Mouse (Mus musculus): ENCODE data around the gene Dennd1a. TPM values are rescaled to one million over a fixed set of nuclear protein-coding genes. Genes with fewer than 3 reads are reported as not detected.

Gene Dennd1a
- polyA plus RNA-seq, 1 experiment from 2014 or later = 16.4 TPM

DNA sequence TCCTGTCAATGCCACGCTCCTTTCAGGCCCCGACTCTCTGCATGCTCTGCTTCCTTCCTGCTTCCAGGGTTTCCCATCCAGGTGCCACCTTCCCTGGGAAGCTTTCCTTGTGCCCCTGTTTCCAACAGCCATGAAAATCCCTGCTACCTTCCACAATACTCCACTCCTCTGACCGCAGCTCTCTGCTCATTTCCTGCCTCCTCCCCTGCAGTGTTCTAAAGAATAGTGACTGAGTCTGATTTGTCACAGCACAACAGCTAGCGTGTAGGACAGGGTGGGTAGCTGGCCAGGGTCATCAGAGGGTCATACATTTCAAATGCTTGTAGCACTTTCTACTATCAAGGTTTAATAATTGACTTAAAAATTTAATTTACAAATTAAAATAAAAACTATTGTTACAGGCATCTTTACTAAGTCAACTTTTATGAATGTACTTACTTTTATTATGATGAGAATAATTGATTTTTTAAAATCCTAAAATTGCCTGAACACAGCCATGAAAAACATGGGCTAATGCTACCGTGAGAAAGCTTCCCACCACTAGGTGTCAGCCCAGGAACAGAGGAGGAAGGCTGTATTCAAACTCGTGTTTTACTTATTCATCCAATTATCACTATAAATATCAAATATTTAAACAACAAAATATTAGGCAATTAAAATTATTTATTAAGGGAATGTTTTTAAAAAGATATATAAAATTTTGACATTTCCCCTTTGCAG lies 361.6 kb downstream of the Dennd1a start:
- no peak overlapping the region for H3K4me2 ChIP-seq (replicated peaks)
- 14% methylated on average over 6 of the region's 6 CpGs for WGBS
- ATAC-seq (ENCODE audit: low FRiP score) = peak; percentile 56; the same call in 1 of the 2 replicates
- no peaks in the 10 kb centered on the region for H3K9me3 ChIP-seq (replicated peaks)
- H3K27me3 ChIP-seq = peaks cover 24% of the 10 kb centered on the region
- no peak overlapping the region for H3K4me3 ChIP-seq
- H3K4me1 ChIP-seq = peaks cover 7% of the 10 kb centered on the region
- no peaks in the 10 kb centered on the region for H3K36me3 ChIP-seq
- no peak overlapping the region for H3K9ac ChIP-seq
- no peak overlapping the region for H3K27ac ChIP-seq

DNA sequence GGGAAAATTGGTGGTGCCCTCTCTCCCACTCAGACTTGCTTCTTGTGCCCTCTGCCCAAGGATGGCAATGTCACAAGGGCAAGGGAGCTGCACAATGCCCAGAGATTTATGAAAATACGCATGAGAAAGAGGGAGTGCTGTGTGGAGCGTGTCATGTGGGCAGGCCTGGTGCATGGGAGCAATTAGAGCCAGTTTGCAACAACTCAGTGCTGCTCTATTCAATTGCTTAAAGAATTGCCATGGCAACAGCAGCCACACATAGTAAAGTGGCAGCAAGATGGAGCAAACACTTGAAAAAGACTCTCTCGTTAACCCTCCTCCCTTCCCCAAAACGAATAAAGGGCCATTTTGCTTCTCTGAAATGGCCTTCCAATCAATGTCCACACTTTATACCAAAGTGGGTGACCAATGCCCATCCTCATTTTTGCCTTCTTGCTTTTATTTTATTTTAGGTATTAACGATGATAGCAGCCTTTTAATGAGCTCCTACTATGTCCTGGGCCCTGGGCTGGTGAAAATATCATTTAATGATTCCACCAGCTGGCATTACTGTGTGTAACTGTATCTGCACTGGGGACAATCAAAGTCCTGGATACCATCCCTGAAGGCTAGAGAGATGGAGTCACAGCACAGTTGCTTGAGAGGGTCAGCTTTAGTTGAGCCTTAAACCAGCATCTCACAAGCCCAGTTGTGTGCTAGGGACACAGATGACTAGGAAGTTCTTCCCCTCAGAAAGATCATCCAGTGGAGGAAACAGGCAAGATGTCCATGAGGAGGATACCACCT lies 378.3 kb downstream of the Dennd1a start:
- WGBS = 44% methylated on average over 5 of the region's 5 CpGs
- H3K27ac ChIP-seq = no peak overlapping the region

DNA sequence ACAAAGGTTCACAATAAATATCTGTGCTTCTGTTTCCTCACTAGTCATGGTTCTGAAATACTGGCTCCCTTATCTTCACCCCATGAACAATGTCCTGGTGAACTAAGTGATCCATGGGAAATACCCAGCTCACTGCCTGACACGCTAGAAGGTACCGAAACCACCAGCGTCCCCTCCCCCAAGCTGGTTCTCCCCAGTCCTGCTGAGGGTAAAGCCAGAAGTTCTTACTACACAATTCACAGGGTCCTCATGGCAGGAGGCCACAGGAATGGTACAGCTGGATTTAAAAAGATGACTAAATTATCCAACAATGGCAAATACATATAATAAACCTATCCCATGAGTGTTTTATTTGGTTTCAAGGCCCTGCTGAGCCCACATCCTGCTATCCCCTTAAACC lies 378.9 kb downstream of the Dennd1a start:
- no peak for ATAC-seq (ENCODE audit: low FRiP score)
- H3K27ac ChIP-seq = no peak overlapping the region

More for the DNA sequence above, 378.3 kb downstream of the Dennd1a start:
- no peak overlapping the region for H3K9ac ChIP-seq
- H3K27me3 ChIP-seq = no peaks in the 10 kb centered on the region
- no peak overlapping the region for H3K4me2 ChIP-seq (replicated peaks)
- peak; percentile 52; the same call in 1 of the 2 replicates for ATAC-seq (ENCODE audit: low FRiP score)
- no peaks in the 10 kb centered on the region for H3K36me3 ChIP-seq
- H3K4me1 ChIP-seq = peaks cover 10% of the 10 kb centered on the region
- H3K9me3 ChIP-seq (replicated peaks) = no peaks in the 10 kb centered on the region
- H3K4me3 ChIP-seq = no peak overlapping the region

DNA sequence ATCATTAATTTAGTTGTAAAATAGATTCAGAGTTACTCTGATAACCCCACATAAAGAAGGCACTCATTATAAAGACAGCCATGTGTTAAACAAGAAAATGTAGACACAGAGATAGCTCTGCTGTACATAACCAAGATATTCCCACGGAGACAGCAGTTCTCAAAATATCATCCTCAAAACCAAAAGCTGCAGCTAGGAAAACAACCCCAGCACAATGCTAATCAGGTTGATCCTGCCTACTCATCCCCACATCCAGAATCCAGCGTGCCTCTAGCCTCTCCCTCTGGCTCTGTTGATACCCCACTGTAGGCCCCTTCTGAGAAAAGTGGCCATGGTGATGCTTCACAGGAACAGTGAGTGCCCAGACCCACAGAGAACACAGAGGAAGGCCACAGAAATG lies 380.9 kb downstream of the Dennd1a start:
- no peaks in the 10 kb centered on the region for H3K36me3 ChIP-seq
- no peaks in the 10 kb centered on the region for H3K9me3 ChIP-seq (replicated peaks)
- no peaks in the 10 kb centered on the region; the same call in 1 of the 2 replicates for H3K27me3 ChIP-seq
- 78% methylated on average over 2 of the region's 2 CpGs for WGBS
- ATAC-seq (ENCODE audit: low FRiP score) = no peak
- H3K9ac ChIP-seq = no peak overlapping the region
- H3K4me2 ChIP-seq (replicated peaks) = no peak overlapping the region
- H3K4me3 ChIP-seq = no peak overlapping the region
- peaks cover 10% of the 10 kb centered on the region for H3K4me1 ChIP-seq
- no peak overlapping the region for H3K27ac ChIP-seq

More for the DNA sequence above, 378.9 kb downstream of the Dennd1a start:
- no peak overlapping the region for H3K9ac ChIP-seq
- no peaks in the 10 kb centered on the region for H3K9me3 ChIP-seq (replicated peaks)
- H3K36me3 ChIP-seq = no peaks in the 10 kb centered on the region
- no peak overlapping the region for H3K4me2 ChIP-seq (replicated peaks)
- 69% methylated on average over 3 of the region's 3 CpGs for WGBS
- H3K4me3 ChIP-seq = no peak overlapping the region
- peaks cover 10% of the 10 kb centered on the region for H3K4me1 ChIP-seq
- no peaks in the 10 kb centered on the region; the same call in 1 of the 2 replicates for H3K27me3 ChIP-seq

DNA sequence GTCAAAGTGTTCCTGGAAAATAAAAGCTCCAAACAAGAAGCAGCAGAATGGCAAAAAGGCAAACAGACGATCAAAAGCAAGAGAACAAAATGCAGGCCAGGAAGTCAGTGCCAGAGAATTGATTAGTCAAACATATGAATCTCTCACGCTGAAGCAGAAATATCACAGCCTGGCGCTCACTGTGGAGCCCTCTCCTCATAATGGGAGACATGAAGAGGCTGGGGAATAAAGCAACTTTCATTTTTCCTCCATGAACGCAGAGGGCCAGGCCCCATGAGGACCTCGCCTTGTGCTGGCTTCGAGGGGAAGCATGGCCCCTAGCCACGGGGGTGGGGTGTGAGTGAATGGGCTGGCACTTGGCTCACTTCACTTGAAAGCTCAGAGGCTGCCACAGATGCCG lies 383.9 kb downstream of the Dennd1a start:
- Histone ChIP-seq H3K27ac (no peak overlapping the region), H3K9ac (no peak overlapping the region), H3K9me3 (replicated peaks) (no peaks in the 10 kb centered on the region), H3K4me2 (replicated peaks) (no peak overlapping the region), H3K27me3 (no peaks in the 10 kb centered on the region; the same call in 1 of the 2 replicates), H3K36me3 (no peaks in the 10 kb centered on the region), H3K4me1 (peaks cover 2% of the 10 kb centered on the region; the same call in 1 of the 2 replicates), H3K4me3 (no peak overlapping the region)
- no peak for ATAC-seq (ENCODE audit: low FRiP score)
- WGBS = 65% methylated on average over 8 of the region's 8 CpGs

DNA sequence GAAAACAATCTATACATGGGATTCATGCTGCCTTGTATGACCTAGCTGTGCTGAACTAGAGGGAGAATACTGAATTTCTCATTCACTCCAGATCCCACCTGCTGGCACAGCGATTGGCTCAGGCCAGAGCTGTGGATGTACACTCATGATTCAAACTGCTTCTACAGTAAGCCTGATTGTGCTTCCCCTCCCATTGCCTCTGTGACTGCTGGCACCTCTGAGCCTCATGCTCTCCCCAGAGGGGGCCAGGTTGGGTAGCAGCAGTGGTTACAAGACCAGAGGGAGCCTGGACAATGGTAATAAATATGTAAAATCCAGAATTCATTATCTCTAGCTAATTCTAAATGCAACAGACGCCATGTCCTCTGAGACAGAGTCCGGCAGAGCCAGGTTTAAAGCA lies 404.0 kb downstream of the Dennd1a start:
- no peak overlapping the region for H3K4me2 ChIP-seq (replicated peaks)
- 57% methylated on average over 3 of the region's 3 CpGs for whole genome bisulfite sequencing
- H3K27ac ChIP-seq = 0 out of 2 replicates have a peak overlapping the region, but pooled peaks have one; percentile 24
- H3K9me3 ChIP-seq (replicated peaks) = no peaks in the 10 kb centered on the region
- peaks cover 30% of the 10 kb centered on the region for H3K4me1 ChIP-seq
- H3K27me3 ChIP-seq = no peaks in the 10 kb centered on the region
- H3K4me3 ChIP-seq = no peak overlapping the region
- H3K9ac ChIP-seq = no peak overlapping the region
- ATAC-seq (ENCODE audit: low FRiP score) = peak; percentile 59; the same call in 1 of the 2 replicates
- H3K36me3 ChIP-seq = no peaks in the 10 kb centered on the region

DNA sequence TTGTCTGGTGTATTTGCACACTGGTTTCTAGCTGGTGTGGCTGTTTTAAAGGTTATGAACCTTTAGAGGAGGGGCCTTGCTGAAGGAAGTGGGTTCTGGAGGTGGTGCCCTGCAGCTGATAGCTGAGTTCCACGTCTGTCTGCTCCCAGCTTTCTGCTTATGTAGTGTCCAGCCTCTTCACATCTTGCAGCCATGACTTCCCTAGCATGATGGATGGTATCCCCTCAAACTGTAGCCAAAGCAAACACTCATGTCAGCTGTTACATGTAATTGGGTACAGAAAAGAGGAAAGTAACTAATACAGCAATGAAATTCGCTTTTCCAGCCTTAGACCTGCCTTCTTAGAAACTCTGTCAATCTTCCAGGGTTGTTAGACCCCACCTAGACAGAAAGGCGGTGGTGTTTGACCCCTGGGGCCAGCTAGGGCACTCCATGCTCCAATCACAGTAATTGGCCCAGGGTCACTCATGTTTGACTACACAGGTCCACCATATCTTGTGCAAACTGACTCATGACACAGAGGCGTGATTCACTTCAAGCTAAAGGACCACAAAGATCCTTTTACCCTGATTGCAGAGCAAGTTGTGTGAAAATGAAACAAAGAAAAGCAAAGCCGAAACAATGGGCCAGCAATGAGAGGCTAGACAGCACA lies 405.8 kb downstream of the Dennd1a start:
- ATAC-seq (ENCODE audit: low FRiP score) = no peak
- Histone ChIP-seq H3K27me3 (no peaks in the 10 kb centered on the region), H3K4me1 (peaks cover 30% of the 10 kb centered on the region), H3K9me3 (replicated peaks) (no peaks in the 10 kb centered on the region), H3K9ac (no peak overlapping the region), H3K36me3 (no peaks in the 10 kb centered on the region), H3K27ac (no peak overlapping the region), H3K4me3 (no peak overlapping the region), H3K4me2 (replicated peaks) (no peak overlapping the region)
- 63% methylated on average over 5 of the region's 5 CpGs for WGBS

DNA sequence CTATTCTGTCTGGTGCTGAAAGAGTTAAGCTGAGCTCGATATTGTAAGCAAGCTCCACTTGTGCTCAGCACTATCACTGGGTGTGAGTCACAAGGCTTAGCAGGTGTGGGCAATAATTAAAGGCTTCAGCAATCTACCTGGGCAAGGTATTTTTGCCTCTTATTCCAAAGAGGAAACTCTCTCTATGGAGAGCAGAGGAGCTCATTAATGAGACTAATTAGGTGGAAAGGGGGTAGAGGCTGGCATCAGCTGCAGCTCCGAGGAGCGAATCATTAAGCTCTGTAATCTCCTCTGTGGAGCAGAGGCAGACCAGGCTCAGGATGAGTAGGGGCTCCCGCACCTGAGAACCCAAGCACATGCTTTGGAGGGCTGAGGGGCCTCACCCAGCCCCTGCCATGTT lies 407.5 kb downstream of the Dennd1a start:
- Histone ChIP-seq H3K9ac (no peak overlapping the region), H3K27me3 (no peaks in the 10 kb centered on the region), H3K9me3 (replicated peaks) (no peaks in the 10 kb centered on the region), H3K4me1 (peaks cover 30% of the 10 kb centered on the region), H3K4me3 (no peak overlapping the region), H3K4me2 (replicated peaks) (no peak overlapping the region), H3K27ac (0 out of 2 replicates have a peak overlapping the region, but pooled peaks have one; percentile 30), H3K36me3 (no peaks in the 10 kb centered on the region)
- WGBS = 38% methylated on average over 4 of the region's 4 CpGs
- ATAC-seq (ENCODE audit: low FRiP score) = peak; percentile 71; the same call in 1 of the 2 replicates

DNA sequence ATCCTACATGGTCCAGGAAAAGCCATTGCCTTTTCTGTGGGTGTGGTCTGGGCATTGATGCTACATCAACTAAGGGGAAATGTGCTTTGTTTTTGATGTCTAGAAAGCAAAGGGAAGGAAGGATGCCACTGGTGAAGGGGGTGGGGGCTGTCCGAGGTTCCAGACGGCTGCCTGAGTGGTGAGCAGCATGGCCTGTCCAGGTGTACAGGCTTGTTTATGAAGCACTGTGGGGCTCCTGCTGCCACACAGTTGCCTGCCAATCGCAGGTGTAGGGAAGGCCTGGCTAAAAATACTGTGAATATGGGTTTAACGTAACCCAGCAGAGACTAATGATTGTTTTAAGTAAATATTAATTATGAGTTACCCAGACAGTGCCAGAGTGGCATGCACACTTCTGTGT lies 414.4 kb downstream of the Dennd1a start:
- Histone ChIP-seq H3K4me1 (peaks cover 6% of the 10 kb centered on the region), H3K4me2 (replicated peaks) (no peak overlapping the region), H3K9ac (no peak overlapping the region), H3K36me3 (no peaks in the 10 kb centered on the region), H3K9me3 (replicated peaks) (no peaks in the 10 kb centered on the region), H3K27ac (no peak overlapping the region), H3K27me3 (no peaks in the 10 kb centered on the region), H3K4me3 (no peak overlapping the region)
- 68% methylated on average over 4 of the region's 4 CpGs for WGBS
- no peak for ATAC-seq (ENCODE audit: low FRiP score)

DNA sequence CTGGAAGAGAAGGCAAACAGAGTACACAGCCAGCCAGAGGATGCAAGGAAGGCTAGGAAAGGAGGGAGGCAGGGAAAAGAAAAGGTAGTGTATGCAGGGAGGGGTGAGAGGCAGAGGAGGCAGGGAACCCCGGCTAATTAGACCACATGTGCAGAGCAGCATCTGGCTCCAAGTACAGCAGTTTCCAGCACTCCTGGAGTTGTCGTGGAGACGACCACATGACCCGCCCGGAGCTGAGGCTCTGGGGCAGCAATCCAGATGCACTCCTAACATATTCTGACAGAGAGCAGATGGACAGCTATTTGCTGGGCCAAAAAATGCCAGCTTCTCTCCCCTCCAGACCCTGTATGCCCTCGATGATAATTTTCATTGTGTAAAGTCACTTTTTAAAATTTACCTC lies 417.6 kb downstream of the Dennd1a start:
- 29% methylated on average over 6 of the region's 6 CpGs for WGBS
- Histone ChIP-seq H3K4me1 (peaks cover 6% of the 10 kb centered on the region), H3K4me2 (replicated peaks) (no peak overlapping the region), H3K4me3 (no peak overlapping the region), H3K27me3 (no peaks in the 10 kb centered on the region), H3K36me3 (no peaks in the 10 kb centered on the region), H3K27ac (no peak overlapping the region), H3K9me3 (replicated peaks) (no peaks in the 10 kb centered on the region), H3K9ac (no peak overlapping the region)
- ATAC-seq (ENCODE audit: low FRiP score) = 0 out of 2 replicates have a peak, but pooled peaks have one; percentile 38

DNA sequence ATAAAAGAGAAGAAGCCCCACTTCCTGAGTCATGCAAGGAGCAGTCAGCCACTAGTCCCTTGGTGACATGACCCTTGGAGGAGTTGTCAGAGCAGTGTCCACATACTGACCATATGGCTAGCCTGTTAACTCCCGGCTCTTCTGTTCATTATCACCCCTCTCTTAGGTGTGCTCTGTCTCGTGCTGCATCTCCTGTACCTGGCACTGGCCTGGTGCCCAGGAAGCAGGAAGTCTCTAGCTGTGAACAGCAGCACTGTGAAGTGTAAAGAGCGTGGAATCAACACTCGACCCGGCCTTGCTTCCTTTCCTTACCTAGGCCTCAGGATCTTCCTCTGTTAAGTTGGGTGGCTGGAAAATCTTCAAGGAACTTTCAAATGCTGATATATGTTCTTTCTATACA lies 419.8 kb downstream of the Dennd1a start:
- no peak for ATAC-seq (ENCODE audit: low FRiP score)
- no peak overlapping the region for H3K9ac ChIP-seq
- no peaks in the 10 kb centered on the region for H3K27me3 ChIP-seq
- H3K9me3 ChIP-seq (replicated peaks) = no peaks in the 10 kb centered on the region
- H3K4me3 ChIP-seq = no peak overlapping the region
- WGBS = 85% methylated on average over 5 of the region's 5 CpGs
- H3K4me1 ChIP-seq = peaks cover 6% of the 10 kb centered on the region
- no peak overlapping the region for H3K4me2 ChIP-seq (replicated peaks)
- H3K27ac ChIP-seq = no peak overlapping the region
- H3K36me3 ChIP-seq = no peaks in the 10 kb centered on the region

DNA sequence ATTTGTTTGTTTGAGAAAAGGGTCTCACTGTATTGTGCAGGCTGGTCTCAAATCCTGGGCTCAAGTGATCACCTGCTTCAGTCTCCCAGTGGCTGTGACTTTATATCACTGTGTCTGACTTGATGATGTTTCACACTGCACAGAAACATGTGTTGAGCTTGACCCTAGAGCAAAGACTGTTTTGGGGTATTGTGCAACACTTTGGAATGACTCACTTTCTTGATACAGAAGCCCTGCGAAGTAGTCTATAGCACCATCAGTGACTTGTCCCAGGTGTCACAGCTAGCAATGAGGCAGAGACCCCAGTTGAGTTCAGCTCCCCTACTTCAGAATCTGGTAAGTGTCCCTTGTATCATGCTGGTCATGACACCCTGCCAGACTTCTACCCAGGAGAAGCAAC lies 429.7 kb downstream of the Dennd1a start:
- no peaks in the 10 kb centered on the region; the same call in 1 of the 2 replicates for H3K4me1 ChIP-seq
- no peak overlapping the region for H3K4me3 ChIP-seq
- ATAC-seq (ENCODE audit: low FRiP score) = no peak
- no peak overlapping the region for H3K27ac ChIP-seq
- no peaks in the 10 kb centered on the region for H3K27me3 ChIP-seq
- H3K36me3 ChIP-seq = no peaks in the 10 kb centered on the region
- H3K9ac ChIP-seq = no peak overlapping the region
- H3K9me3 ChIP-seq (replicated peaks) = no peaks in the 10 kb centered on the region
- WGBS = 96% methylated on average over 1 of the region's 1 CpGs
- no peak overlapping the region for H3K4me2 ChIP-seq (replicated peaks)
